Mouse (Mus musculus): Measurements from ENCODE around the gene Cstb.

Gene Cstb

GRCm38 (mm10) chr10:78417888-78418287 is 7.6 kb upstream of the Cstb start:
- DNase-seq (ENCODE audit: low read depth, low spot score): peak; percentile 91

GRCm38 (mm10) chr10:78418791-78419190 is 6.7 kb upstream of the Cstb start:
- DNase-seq (ENCODE audit: low read depth, low spot score): no peak

- DNase-seq (ENCODE audit: low read depth, low spot score): no peak
Observed at GRCm38 (mm10) chr10:78420929-78421328, 4.5 kb upstream of the Cstb start.

GRCm38 (mm10) chr10:78422614-78423013 is 2.9 kb upstream of the Cstb start:
- no peak for DNase-seq (ENCODE audit: low read depth, low spot score)

- DNase-seq (ENCODE audit: low read depth, low spot score): peak; percentile 56
Observed at GRCm38 (mm10) chr10:78426117-78426735, 757 bp downstream of the Cstb start.

- no peak for DNase-seq (ENCODE audit: low read depth, low spot score)
Observed at GRCm38 (mm10) chr10:78428070-78428469, 2.6 kb downstream of the Cstb start.

- DNase-seq (ENCODE audit: low read depth, low spot score): peak; percentile 89
Observed at GRCm38 (mm10) chr10:78429180-78429579, 3.7 kb downstream of the Cstb start.

GRCm38 (mm10) chr10:78429776-78430175 is 4.3 kb downstream of the Cstb start:
- DNase-seq (ENCODE audit: low read depth, low spot score): no peak

- no peak for DNase-seq (ENCODE audit: low read depth, low spot score)
Observed at GRCm38 (mm10) chr10:78432853-78433252, 7.4 kb downstream of the Cstb start.

GRCm38 (mm10) chr10:78438094-78438493 is 12.6 kb downstream of the Cstb start:
- peak; percentile 83 for DNase-seq (ENCODE audit: low read depth, low spot score)

GRCm38 (mm10) chr10:78439550-78439949 is 14.1 kb downstream of the Cstb start:
- no peak for DNase-seq (ENCODE audit: low read depth, low spot score)

- DNase-seq (ENCODE audit: low read depth, low spot score): no peak
Observed at GRCm38 (mm10) chr10:78439990-78440389, 14.5 kb downstream of the Cstb start.

- DNase-seq (ENCODE audit: low read depth, low spot score): peak; percentile 48
Observed at GRCm38 (mm10) chr10:78440812-78441211, 15.3 kb downstream of the Cstb start.

- no peak for DNase-seq (ENCODE audit: low read depth, low spot score)
Observed at GRCm38 (mm10) chr10:78441606-78442005, 16.1 kb downstream of the Cstb start.

- DNase-seq (ENCODE audit: low read depth, low spot score): no peak
Observed at GRCm38 (mm10) chr10:78442292-78442691, 16.8 kb downstream of the Cstb start.

- no peak for DNase-seq (ENCODE audit: low read depth, low spot score)
Observed at GRCm38 (mm10) chr10:78446195-78446594, 20.7 kb downstream of the Cstb start.

GRCm38 (mm10) chr10:78447396-78447795 is 21.9 kb downstream of the Cstb start:
- DNase-seq (ENCODE audit: low read depth, low spot score): no peak

- DNase-seq (ENCODE audit: low read depth, low spot score): no peak
Observed at GRCm38 (mm10) chr10:78450761-78451160, 25.3 kb downstream of the Cstb start.

- DNase-seq (ENCODE audit: low read depth, low spot score): no peak
Observed at GRCm38 (mm10) chr10:78452641-78453040, 27.2 kb downstream of the Cstb start.

- DNase-seq (ENCODE audit: low read depth, low spot score): no peak
Observed at GRCm38 (mm10) chr10:78456696-78457095, 31.2 kb downstream of the Cstb start.

GRCm38 (mm10) chr10:78457495-78458347 is 32.3 kb downstream of the Cstb start:
- peak; percentile 86 for DNase-seq (ENCODE audit: low read depth, low spot score)

- peak; percentile 84 for DNase-seq (ENCODE audit: low read depth, low spot score)
Observed at GRCm38 (mm10) chr10:78458348-78459111, 33.1 kb downstream of the Cstb start.

Measured in 3T3-L1 (cell line).